Mouse (Mus musculus): ENCODE results near the gene Cd22.

DNA sequence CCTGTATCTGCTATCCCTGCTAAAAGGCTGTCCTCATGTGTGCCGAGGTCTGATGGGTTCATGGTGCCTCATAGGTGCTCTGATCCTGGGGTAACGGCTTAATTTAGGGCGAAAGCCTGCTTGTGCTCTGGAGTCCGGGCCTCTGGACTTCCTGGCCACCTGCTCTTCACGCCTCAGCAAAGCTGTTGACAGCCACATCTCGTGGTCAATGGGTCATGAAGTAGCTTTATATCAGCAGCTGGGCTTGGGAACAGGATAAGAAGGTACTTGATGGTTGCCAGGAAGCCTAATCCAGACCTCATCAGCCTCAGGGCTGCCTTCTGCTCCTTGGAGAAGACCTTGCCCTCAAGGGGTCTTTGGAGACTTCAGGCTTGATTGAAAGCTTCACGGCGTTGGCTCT is 16.8 kb downstream of the Cd22 start:
- no peak for TF ChIP-seq CTCF (conservative IDR thresholded peaks at IDR 0.05; ENCODE audit: low read length)
- no peak for TF ChIP-seq NANOG (IDR thresholded peaks at IDR 0.05; ENCODE audit: borderline replicate concordance, low read length)
- no peak for TF ChIP-seq POU5F1 (IDR thresholded peaks at IDR 0.05; ENCODE audit: borderline replicate concordance, low read length)

All from E14TG2a.4 (cell line).